Mouse (Mus musculus) adrenal gland, adult 18-20 months (tissue): Measurements from ENCODE around the gene Gm20517. TPM values are rescaled to one million over a fixed set of nuclear protein-coding genes. Genes with fewer than 3 reads are reported as not detected.
"Not testable (repeated sequence)": the region's sequence is repeated elsewhere in the genome, so short reads cannot be mapped to it uniquely, and the experiment has no call there.

Experiments
- DNase-seq, 2 experiments: peaks; one replicate each; pipeline ENCODE4 v3.0.0; 2021 to 2022; ENCODE audit warnings: low spot score in 2 of 2
- total RNA-seq, 2 experiments: library from RNA; stranded (reverse); gene quantifications; 1 replicate in 1 of 2; 2 replicates in 1 of 2; pipeline ENCODE4 v1.2.3; 2021

Gene Gm20517
- total RNA-seq, 2 experiments from 2014 or later, result 1.6 to 3.4 TPM

DNA sequence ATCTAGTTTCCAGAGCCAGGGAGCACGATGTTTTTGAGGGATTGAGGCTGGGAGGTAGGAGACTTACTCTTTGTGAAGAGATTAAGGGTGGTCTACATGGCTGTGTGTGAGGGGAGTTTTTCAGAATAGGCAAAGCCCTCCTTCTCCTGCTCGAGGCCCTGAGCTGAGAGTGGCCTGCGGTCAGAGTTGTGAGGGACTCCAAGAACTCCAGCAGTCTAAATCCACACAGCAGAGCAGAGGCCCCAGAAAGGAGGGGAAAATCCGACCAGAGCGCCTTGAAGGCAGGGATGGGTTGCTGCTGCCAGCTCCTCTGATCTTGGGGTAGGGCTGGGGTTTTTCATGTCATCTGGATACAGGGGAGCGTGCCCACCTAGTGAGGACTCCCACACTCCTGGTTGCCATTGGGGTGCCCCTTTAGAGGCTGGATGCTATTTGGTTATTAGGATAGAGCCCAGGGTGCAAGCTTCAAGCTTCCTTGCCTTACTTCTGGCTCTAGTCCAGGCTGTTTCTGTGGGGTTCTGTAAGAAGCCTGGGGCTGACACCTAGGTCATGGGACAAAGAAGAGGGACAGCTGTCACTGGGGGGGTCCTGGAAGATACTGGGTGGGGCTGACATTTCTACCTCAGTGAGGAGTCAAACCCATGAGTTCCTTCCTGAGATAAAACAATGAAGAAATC lies 15.1 kb upstream of the Gm20517 start:
- no peak for DNase-seq

DNA sequence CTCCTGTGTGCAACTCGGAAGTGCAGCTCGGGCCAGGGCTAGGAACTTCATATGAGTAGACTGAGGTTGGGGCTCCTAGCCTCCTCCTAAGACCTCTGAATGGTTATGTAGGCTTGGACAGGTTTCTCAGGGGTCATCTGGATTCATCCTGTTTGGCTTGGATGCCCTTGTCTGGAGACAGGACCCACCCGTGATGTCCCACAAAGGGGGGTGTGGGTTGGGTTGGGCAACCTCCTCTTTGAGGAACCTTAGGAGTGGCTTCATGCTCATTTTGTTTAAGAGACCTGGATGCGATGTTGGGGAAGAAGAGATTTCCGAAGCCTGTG lies 14.6 kb upstream of the Gm20517 start:
- DNase-seq, result no peak

DNA sequence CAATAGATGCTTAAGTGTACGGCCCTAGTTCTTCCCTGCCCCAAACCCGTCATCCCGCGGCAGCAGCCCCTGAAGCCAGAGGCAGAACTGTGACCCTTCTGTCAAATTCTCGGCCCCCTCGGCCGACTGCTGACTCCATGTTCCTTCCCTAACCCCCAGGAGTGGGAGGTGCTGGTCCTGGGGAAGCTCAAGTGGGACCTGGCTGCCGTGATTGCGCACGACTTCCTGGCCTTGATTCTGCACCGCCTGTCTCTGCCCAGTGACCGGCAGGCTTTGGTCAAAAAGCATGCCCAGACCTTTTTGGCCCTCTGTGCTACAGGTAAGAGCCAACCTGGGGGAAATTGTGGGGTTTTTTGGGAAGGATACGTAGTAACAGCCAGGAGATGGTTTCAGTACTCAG lies 14.1 kb upstream of the Gm20517 start:
- peak in 1 of 2 experiments; percentile 29 for DNase-seq

DNA sequence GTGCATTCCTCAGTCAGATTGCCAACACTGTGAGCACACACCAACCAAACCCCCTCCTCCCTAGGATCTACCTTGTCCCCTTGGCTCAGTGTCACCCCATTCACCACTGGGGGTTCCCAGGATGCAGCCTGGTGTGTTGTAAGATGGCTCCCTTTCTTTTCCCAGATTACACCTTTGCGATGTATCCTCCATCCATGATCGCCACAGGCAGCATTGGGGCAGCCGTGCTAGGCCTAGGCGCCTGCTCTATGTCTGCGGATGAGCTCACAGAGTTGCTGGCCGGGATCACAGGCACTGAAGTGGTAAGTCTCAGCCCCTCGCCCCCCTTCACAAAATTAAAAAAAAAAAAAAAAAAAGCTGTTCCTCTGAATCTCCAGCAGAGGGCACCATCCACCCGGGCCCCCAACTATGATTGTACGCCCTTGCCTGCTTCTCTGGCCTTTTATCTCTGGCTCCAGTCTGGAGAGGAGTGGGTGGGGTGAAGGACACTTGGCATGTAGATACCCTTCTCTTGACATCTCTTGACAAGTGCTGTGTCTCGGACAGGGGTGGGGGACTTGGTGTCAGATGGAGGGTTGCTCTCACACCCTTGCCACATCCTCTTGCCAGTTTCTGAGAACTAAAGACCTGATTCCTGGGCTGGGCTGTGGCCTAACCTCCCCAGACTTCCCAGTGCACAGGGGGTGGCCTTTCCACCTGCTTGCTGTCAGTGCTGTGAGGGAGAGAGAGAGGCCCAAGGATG lies 13.4 kb upstream of the Gm20517 start:
- peak in 1 of 2 experiments; percentile 42 for DNase-seq

DNA sequence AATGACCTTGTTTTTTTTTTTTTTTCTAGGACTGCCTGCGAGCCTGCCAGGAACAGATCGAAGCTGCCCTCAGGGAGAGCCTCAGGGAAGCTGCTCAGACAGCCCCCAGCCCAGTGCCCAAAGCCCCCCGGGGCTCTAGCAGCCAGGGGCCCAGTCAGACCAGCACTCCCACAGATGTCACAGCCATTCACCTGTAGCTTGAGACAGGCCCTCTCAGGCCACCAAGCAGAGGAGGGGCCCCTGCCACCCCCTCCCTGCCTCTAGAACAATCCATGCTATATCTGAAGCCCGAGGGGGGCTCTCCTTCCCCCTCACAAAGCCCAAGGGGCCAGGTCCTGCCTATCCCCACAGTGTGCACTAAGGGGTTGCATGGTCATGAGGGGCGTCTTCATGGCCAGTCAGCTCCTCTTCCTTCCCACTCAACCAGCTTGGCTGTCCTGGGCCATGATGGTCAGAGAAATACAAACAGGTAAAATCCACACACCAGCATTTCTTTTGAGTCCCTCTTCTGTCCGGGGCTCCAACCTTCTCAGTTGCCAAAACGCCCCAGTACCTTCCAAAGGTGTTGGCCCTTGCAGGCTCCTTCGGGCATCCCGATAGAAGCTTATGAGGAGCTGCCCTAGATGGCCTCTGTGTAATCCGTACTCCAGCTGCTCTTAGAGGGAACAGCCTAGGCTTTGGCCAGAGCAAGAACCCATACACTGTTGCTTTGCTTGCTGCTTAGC lies 12.6 kb upstream of the Gm20517 start:
- not testable (repeated sequence) for DNase-seq

DNA sequence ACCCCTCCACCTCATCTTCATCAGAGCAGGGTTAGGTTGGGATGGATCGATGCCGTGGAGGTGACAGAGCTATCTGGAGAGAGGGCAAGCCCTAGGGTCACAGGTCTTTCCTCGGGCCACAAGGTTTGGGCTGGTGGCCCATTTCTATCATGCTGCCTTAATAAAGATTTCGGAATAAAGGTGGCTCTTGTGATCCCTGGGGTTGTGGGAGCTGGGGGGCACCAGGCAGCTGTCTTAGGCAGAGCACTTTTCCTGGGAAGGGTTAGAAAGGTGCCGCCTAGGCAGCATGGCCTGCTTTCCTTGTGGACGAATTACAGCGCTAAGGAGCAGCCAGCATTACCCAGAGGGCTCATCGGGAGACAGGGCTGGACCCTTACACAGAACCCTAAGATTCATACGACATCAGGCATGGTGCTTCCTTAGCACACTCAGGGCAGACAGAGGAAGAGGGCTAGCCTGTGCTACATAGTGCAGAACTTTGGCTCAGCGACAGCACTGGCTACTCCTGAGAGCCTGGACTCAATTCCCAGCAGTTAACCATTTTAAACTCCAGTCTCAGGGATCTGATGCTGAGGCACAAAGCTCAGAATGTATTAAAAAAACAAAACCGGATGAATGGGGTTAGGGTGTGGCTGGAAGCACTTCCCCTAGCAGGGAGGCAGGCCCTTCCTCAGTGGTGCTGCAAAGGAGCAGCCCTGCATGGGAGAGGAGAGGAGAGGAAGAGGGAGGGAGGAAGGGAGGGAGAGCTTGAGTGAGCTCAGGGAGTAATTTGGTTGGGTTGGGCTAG lies 11.7 kb upstream of the Gm20517 start:
- DNase-seq, result no peak

DNA sequence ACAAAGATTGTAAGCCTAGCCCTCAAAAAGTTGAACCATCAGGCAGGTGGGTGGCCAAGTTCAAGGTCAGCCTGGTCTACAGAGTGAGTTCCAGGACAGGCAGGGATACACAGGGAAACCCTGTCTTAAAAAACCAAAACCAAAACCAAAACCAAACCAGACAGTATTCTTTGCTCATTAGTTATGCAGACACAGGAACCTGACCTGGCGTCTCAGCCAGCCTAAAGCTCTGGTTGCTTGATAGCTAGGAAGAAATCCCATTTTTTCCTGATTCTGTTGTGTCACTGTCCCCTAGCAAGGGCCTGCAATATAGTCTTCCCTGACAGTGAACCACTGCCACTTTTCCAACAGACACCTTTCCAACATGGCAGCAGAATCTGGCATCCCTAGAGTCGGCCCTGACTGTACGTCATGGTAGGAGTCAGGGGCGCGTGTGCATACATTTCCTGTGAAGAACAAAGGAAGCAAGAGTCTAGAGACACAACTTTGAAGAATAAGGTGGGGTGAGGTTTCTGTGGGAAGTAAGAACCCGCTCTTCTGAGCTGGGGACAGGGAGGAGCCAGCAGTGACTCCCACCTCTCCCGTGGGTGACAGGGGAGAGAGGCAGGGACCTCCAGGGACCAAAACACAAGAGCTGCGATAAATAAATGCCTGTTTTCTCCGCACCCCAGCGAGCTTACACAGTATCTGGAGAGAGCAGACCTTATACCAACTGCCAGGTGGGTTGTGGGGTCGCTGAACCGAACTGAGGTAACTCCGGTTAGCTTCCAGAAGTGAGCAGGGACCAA lies 10.6 kb upstream of the Gm20517 start:
- DNase-seq, result no peak

DNA sequence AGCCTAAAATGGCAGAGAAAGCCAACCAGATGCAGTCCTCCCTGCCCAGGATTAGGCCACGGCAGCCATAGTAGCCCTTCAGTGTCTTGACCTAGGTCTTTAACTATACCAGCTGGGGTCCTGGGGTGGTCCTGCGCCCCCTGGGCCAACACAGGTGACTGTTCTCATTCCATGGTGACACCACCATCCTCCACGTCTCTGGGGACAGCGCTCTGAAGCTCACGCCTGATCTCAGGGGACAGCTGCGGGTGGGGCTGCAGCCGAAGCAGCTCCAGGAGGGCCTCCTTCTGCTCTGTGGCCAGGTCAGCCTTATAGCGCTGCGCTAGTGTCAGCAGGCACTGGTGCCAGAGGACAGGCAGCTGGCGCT lies 10.0 kb upstream of the Gm20517 start:
- DNase-seq, result no peak

DNA sequence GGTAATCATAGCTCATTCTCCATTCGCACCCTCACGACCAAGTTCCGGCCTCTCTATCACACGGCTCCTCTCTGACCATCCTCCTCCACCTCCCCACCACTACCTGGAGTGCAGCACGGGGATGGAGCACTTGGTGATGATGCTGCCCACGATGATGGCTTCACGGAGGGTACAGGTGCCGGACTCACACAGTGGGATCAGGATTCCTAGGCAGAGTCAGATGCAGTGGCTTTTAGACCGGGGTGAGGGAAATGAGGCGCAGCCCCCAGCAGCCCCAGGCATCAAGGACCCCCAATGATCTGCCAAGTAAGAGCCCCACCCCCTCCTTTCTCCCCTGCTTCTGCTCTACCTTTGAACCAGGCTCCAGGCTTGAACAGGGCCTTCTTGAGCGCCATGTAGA lies 9.1 kb upstream of the Gm20517 start:
- DNase-seq, result no peak

DNA sequence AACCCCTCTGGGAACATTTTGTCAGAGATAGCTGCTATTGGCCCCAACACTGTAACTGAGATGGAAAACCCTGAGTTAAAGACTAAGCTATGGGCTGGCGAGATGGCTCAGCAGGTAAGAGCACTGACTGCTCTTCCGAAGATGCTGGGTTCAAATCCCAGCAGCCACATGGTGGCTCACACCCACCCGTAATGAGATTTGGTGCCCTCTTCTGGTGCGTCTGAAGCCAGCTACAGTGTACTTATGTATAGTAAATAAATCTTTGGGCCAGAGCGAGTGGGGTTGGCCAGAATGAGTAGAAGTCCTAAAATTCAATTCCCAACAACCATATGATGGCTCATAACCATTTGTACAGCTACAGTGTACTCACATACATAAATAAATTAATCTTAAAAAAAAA lies 5.2 kb upstream of the Gm20517 start:
- no peak for DNase-seq

DNA sequence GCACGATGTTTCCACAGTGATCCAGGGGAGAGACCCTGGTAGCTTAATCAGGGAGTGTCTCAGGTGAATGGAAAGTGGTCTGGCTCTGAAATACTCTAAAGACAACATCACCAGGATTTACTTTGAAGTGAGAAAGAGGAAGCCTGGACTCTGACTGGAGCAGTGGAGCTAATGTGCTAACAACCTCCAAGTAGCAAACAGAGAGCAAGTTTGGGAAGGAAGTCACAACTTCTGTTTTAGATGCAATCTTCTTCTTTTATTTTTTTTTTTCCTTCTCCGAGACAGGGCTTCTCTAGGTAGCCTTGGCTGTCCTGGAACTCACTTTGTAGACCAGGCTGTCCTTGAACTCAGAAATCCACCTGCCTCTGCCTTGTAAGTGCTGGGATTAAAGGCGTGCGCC lies 2.2 kb upstream of the Gm20517 start:
- no peak for DNase-seq

DNA sequence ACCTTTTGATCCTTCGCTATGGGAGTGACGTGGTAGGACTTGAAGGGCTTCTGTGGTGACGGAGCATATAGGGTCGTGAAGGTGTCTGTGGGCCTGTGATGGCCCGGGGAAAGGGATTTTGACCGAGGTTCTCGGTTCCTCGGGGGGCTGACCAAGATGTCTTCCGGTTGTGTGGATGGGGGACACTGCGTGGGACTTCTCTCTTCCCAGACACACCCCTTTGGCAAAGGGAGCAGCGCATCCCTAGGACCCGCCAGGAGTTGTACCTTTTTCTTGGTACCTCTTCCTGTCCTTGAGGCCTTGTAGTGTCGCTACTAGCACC lies 233 bp downstream of the Gm20517 start:
- DNase-seq, result no peak

DNA sequence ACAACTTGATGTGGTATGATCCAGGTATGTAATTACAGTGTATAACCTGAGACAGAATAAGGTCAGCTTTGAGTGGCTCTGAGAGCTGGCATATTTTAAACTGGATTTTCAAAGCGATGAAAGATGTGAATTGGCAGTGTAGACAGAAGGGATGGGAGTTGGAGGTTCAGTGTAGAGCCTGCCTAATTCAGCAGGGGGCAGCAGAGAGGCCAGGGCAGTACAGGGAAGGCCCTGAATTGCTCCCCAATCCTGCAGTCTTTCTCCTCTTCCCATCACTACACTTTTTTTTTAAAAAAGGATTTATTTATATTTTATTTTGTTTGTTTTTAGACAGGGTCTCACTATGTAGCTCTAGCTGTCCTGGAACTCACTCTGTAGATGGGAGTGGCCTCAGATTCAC lies 2.6 kb downstream of the Gm20517 start:
- peak in 1 of 2 experiments; percentile 44 for DNase-seq

DNA sequence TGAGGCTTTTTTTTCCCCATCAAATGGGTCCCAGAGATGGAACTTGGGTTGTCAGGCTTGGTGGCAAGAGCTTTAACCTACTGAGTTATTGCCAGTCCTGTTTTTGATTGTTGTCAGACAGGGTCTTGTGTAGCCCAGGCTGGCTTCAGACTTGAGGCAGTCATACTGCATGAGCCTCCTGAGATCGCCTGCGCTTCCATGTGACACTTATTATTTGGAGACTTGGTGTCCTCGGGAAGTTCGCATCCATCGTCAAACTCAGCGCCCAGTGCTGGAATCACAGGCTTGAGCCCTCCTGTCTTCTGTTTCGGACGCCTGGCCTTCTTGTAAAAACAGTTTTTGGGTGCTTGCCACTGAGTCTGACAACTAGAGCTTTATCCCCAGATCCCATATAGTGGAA lies 4.7 kb downstream of the Gm20517 start:
- no peak for DNase-seq

DNA sequence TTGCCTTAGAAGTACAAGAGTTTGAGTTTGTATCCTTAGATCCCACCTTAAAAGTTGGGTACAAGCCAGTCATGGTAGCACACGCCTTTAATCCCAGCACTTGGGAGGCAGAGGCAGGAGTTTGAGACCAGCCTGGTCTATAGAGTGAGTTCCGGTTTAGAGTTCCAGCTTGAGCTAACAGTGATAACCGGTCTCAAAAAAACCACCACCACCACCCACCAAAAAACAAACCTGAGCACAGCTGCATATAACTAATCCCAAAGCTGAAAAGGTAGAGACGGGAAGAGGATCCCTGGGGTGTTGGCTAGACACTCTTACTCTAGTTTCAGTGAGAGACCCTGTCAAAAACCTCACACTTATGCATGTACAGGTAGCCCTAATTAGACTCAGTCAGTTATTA lies 5.3 kb downstream of the Gm20517 start:
- no peak for DNase-seq

DNA sequence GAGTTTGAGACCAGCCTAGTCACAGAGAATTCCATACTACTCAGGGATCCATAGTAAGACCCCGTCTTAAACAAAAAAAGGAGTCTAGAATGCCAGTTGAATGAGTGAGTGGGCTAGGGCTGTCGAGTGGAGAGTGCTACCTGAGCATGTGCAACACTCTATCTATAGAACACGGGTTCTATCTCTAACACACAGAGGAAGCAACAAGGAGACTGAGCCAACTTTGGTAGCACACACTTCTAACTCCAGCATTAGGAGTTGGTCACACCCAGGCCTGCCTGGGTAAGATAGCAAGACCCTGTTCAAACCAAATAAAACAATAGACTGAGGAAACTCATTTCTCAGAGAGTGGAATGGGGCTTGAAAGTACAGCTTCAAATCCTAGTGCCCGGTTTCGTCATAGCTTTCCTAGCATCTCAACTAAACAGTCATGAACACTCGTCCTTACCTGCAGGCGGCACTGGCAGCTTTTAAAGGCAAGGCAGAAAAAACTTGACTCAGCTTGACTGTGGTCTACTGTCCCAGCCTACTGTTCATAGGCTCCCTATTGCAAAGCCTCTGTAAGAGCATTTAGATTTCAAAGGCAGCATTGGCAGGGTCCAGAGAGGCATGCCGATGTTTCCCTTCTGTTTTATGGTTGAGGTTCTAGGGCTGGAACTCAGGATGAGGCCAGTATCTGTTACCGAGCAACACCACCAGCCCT lies 6.4 kb downstream of the Gm20517 start:
- no peak for DNase-seq

DNA sequence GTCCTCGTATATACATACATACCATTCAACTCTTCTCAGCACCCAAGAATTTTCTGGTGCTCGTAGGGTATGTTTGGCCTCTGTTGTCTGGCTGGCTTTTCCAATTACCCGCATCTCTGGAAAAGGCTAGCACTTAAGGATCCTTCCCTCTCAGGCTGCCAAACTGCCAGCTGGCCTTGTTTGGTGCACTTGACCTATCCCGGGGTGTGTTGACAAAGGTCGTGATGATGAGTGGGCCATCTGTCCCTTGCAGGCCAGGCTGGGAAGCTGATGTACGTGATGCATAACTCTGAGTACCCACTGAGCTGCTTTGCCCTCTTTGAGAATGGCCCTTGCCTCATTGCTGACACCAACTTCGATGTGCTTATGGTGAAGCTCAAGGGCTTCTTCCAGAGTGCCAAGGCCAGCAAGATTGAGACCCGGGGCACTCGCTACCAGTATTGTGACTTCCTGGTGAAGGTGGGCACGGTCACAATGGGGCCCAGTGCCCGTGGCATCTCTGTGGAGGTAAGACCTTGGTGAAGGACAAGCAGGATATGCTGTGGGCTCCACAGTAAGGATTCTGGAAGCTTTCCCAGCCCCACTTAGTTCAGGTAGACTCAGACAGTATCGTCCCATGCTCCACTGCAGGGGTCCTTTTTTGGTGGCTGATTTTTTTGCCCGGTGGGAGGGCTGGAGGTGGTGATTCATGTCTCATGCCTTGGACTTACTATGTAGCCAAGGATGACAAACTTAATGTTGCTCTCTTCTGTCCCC lies 7.3 kb downstream of the Gm20517 start:
- no peak for DNase-seq

DNA sequence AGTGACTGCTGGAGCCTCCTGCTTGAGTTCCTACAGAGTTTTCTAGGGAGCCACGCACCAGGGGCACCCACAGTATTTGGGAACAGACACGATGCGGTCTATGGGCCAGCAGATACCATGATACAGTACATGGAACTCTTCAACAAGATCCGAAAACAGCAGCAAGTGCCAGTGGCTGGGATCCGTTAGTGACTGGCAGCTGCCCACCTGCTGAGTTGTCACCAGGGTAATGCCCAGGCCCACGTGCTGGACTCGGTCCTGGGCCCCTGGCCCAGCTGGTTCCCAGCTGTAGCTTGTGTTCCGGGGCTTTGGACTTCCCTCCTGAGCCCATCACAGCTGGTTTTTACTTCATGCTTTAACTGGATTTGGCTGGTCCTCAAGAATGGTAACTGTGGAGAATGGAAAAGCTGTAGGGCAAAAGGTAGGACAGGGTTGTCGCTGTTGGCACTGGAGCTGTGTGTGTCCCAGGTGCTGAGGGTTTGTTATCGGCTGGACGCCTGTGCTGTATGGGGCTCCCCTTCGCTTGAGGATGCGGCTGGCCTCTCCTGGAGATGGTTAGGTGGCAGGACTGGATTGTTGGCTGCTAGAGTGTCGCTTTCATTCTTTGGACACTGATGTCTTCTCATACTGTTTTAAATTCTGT lies 11.6 kb downstream of the Gm20517 start:
- DNase-seq, result no peak

DNA sequence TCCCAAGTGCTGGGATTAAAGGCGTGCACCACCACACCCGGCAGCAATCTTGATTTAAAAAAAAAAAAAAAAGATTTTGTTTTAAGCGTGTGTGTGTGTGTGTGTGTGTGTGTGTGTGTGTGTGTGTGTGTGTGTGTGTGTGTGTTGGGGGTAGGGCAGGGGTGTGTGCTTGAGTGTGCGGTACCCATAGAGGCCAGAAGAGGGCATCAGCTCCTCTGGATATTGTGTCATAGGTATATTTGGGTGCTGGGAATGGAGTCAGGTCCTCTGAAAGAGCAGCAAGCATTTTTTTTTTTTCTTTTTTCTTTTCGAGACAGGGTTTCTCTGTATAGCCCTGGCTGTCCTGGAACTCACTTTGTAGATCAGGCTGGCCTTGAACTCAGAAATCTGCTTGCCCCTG lies 13.2 kb downstream of the Gm20517 start:
- not testable (repeated sequence) for DNase-seq
